Mouse (Mus musculus) megakaryocyte, embryonic 14.5 days (primary cell): Measurements from ENCODE around the gene Fbxo31.

Source experiments
- FLI1 ChIP-seq: IDR thresholded peaks from 2 replicates; pipeline ENCODE4 v1.6.1; 2012; ENCODE audit warnings: low read length, inconsistent platforms, mixed read lengths
- GATA1 ChIP-seq: IDR thresholded peaks from 3 replicates; pipeline ENCODE4 v1.6.1; 2012; ENCODE audit warnings: mixed read lengths, low read length, inconsistent platforms, borderline replicate concordance

DNA sequence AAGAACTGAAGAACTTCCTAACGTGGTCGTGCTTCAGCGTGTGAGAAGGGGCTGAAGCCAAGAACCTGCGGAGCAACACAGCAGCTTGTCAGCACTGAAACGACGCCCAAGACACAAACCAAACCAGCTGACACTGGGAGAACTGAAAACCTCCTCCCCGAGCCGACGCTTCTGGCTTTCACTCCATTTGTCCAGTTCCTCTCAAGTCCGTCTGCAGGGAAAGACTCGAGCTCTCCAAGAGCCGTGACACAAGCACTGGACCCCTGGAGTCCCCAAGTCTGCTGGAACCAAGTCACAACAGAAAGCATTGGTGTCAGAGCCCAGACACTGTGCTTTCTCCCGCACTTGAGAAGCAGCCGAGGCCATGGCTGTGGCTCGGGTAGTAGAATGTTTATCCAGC is 30.6 kb upstream of the Fbxo31 start:
- TF ChIP-seq GATA1: no peak
- no peak for TF ChIP-seq FLI1
